Mouse (Mus musculus): ENCODE measurements at regions not wholly inside any gene's neighbourhood (a gene's known extent, or its start where the extent isn't known, plus 50 kb on each side); places are given as distances from the start of the nearest gene placed in this dataset.
A peak's percentile ranks its signal among the peaks of the same experiment; 100 is the strongest.

DNA sequence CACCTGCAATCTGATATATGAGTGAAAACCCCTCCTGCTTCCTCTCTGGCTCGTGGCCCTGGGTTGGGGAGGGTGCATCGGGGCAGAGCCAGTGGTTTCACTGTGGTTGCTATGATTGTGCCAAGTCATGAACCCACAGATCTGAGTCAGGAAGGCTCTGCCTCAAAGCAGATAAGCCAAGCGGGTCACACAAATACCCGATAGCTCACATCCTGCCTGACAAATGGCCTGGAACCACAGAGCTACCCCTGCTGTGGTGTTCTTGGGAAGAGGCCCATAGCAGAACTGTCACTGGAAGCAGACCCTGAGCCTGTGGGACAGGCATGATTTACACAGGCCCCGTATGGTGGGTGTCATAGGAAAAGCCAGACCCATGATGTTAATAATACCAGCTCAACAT is 236.7 kb downstream of the Snx10 start:
- H3K27ac ChIP-seq (ENCODE audit: low read length), result no peak overlapping the region
- no peaks in the 10 kb centered on the region for H3K27me3 ChIP-seq (replicated peaks; ENCODE audit: insufficient read depth, low read length)
- ATAC-seq (no peak), DNase-seq (ENCODE audit: low spot score) (no peak)
- 60% methylated on average over 5 of the region's 5 CpGs for WGBS
- H3K36me3 ChIP-seq (ENCODE audit: insufficient read depth, low read length), result no peaks in the 10 kb centered on the region
- no peaks in the 10 kb centered on the region for H3K9me3 ChIP-seq (ENCODE audit: low read length)
- no peak overlapping the region for H3K4me3 ChIP-seq (ENCODE audit: low read depth, low read length)
- no peak overlapping the region for H3K4me2 ChIP-seq (replicated peaks; ENCODE audit: low read depth, low read length)
- H3K4me1 ChIP-seq (ENCODE audit: insufficient read depth, low read depth, low read length), result no peaks in the 10 kb centered on the region
- no peak for TF ChIP-seq EP300 (IDR thresholded peaks at IDR 0.05)
- no peak for TF ChIP-seq CTCF (IDR thresholded peaks at IDR 0.05)
- H3K9ac ChIP-seq (replicated peaks; ENCODE audit: low read depth), result no peak overlapping the region

DNA sequence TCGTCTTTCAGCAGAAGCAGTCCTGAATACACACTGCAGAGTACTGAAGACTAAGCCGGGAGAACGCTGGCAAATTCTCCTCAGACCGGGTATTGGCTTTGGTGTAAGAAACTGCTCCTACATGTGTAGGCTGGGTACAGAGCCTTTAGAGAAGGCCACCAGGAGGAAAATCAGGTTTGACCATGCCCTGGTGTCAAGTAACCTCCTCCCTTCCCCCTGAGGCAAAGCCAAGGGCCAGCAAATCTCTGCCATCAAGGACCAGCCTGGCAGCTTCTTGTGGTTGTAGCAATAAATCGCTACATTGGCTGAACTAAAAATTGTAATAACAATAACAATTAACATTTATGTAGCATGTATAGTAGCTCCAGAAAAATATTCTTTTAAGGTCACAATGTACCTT is 237.8 kb downstream of the Snx10 start:
- no peak overlapping the region for H3K9ac ChIP-seq (replicated peaks; ENCODE audit: low read depth)
- TF ChIP-seq CTCF (IDR thresholded peaks at IDR 0.05), result no peak
- H3K4me2 ChIP-seq (replicated peaks; ENCODE audit: low read depth, low read length), result no peak overlapping the region
- no peaks in the 10 kb centered on the region for H3K36me3 ChIP-seq (ENCODE audit: insufficient read depth, low read length)
- no peaks in the 10 kb centered on the region for H3K4me1 ChIP-seq (ENCODE audit: insufficient read depth, low read depth, low read length)
- DNase-seq (ENCODE audit: low spot score), result no peak
- H3K27me3 ChIP-seq (replicated peaks; ENCODE audit: insufficient read depth, low read length), result no peaks in the 10 kb centered on the region
- H3K4me3 ChIP-seq (ENCODE audit: low read depth, low read length), result no peak overlapping the region
- no peaks in the 10 kb centered on the region for H3K9me3 ChIP-seq (ENCODE audit: low read length)
- no peak for ATAC-seq
- H3K27ac ChIP-seq (ENCODE audit: low read length), result no peak overlapping the region
- WGBS, result 50% methylated on average over 5 of the region's 5 CpGs

DNA sequence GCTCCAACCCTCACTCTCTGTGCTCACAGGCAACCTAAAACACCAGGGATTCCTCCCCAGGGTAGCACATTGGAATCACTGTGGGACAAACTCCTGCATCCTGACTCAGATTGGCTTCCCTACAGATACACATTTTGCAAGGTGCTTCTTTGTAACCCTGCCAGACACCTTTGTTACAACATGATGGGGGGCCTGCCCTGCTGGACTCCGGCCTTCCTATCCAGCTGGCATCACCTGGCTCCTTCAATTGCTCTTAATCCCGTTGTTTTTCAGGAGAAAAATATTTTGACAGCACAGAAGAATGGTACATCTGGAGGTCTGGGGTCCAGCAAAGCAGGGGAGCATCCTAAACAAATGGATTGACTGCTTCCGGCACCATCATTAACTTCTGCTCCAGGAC is 242.8 kb downstream of the Snx10 start:
- TF ChIP-seq EP300 (IDR thresholded peaks at IDR 0.05), result no peak
- TF ChIP-seq CTCF (IDR thresholded peaks at IDR 0.05), result no peak
- Histone ChIP-seq H3K9me3 (ENCODE audit: low read length) (no peaks in the 10 kb centered on the region), H3K27ac (ENCODE audit: low read length) (no peak overlapping the region), H3K4me2 (replicated peaks; ENCODE audit: low read depth, low read length) (no peak overlapping the region), H3K36me3 (ENCODE audit: insufficient read depth, low read length) (no peaks in the 10 kb centered on the region), H3K9ac (replicated peaks; ENCODE audit: low read depth) (no peak overlapping the region), H3K4me3 (ENCODE audit: low read depth, low read length) (no peak overlapping the region), H3K4me1 (ENCODE audit: insufficient read depth, low read depth, low read length) (no peaks in the 10 kb centered on the region), H3K27me3 (replicated peaks; ENCODE audit: insufficient read depth, low read length) (no peaks in the 10 kb centered on the region)
- WGBS, result 42% methylated on average over 3 of the region's 3 CpGs
- ATAC-seq (no peak), DNase-seq (ENCODE audit: low spot score) (no peak)

DNA sequence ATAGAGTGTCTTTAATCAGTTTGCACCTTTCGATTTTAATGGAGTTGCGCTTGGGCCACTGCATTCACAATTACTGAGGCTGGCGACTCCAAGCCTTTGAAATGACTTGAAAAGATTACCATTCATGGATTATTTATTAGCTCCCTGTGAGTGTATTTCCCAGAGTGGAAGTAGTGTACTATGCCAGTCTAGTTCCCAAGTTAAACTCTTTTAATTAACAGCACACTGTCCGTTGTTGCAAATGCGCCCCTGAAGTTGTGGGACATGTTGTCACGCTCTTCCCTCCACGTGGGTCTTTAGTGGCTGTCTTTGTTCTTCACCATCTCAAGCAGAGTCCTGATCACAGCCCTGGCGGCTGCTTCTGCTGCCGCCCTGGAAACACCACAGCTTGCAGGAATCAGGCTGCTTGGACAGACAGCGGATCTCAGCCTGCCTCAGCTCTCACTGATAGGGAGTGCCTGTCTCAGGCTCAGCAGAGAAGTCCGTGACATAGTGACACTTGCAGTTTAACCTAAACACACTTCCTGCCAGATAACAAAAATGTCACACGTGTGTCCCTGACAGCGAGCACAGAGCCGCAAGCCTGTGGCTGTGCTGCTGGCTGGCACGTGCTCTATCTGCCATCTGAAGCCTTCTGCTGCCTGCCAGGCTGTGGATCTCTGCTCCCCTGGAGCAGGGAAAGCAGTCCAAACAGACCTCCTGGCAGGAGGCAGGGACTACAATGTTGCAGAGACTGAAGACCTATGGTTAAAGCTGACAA is 244.1 kb downstream of the Snx10 start:
- peak; percentile 48 for ATAC-seq
- peak; percentile 43 for DNase-seq (ENCODE audit: low spot score)
- 14% methylated on average over 15 of the region's 15 CpGs for WGBS
- Histone ChIP-seq H3K4me3 (ENCODE audit: low read depth, low read length) (no peak overlapping the region), H3K4me1 (ENCODE audit: insufficient read depth, low read depth, low read length) (no peaks in the 10 kb centered on the region), H3K4me2 (replicated peaks; ENCODE audit: low read depth, low read length) (0 out of 2 replicates have a peak overlapping the region, but pooled peaks have one; percentile 11), H3K27ac (ENCODE audit: low read length) (no peak overlapping the region), H3K9me3 (ENCODE audit: low read length) (no peaks in the 10 kb centered on the region), H3K36me3 (ENCODE audit: insufficient read depth, low read length) (no peaks in the 10 kb centered on the region), H3K27me3 (replicated peaks; ENCODE audit: insufficient read depth, low read length) (no peaks in the 10 kb centered on the region), H3K9ac (replicated peaks; ENCODE audit: low read depth) (no peak overlapping the region)
- no peak for TF ChIP-seq EP300 (IDR thresholded peaks at IDR 0.05)

DNA sequence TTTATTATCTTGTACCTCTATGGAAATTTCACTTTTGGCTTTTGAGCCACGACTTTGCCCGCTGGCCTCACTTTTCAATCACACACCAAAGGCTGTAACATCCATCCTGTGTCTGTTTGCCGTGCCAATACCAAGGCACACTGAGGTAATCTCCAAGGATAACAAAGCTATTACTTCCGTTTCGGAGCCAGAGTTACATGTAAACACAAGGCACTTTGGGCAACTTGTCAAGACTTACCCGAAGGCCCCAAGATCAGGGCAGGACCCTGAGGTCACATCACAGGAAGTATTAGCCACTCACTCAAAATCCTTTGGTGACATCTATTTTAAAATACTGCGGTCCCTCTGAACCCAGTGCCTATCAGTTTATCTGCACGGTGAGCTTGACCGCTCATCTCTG is 241.3 kb downstream of the Skap2 start:
- DNase-seq (ENCODE audit: low spot score), result peak; percentile 62
- Histone ChIP-seq H3K4me3 (ENCODE audit: low read depth, low read length) (no peak overlapping the region), H3K4me2 (replicated peaks; ENCODE audit: low read depth, low read length) (no peak overlapping the region), H3K9me3 (ENCODE audit: low read length) (no peaks in the 10 kb centered on the region), H3K27ac (ENCODE audit: low read length) (no peak overlapping the region), H3K9ac (replicated peaks; ENCODE audit: low read depth) (no peak overlapping the region), H3K27me3 (replicated peaks; ENCODE audit: insufficient read depth, low read length) (no peaks in the 10 kb centered on the region), H3K4me1 (ENCODE audit: insufficient read depth, low read depth, low read length) (no peaks in the 10 kb centered on the region), H3K36me3 (ENCODE audit: insufficient read depth, low read length) (no peaks in the 10 kb centered on the region)
- 42% methylated on average over 9 of the region's 9 CpGs for WGBS
- TF ChIP-seq EP300 (IDR thresholded peaks at IDR 0.05), result peak; percentile 47; the same call in 1 of the 2 replicates
- TF ChIP-seq CTCF (IDR thresholded peaks at IDR 0.05), result no peak
- ATAC-seq, result no peak

DNA sequence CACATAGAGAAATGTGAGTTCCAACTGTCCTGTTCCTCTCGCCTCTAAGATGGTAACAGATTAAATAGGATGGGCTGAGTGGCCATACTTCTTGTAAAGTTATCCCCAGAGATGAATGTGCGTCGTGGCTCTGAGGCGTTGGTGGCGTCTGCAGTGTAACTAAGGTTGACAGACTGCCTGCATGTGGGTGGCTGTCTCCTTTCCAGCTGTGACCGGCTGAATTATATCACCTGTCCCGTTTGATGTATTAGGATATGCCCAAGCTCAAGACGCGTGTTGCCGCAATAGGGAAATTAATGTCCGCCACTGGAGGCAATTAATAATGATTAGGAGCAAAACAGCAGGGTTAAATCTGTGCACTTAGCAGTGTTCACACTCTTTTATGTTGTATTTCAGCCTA is 240.9 kb downstream of the Skap2 start:
- DNase-seq (ENCODE audit: low spot score) (no peak), ATAC-seq (no peak)
- Histone ChIP-seq H3K4me2 (replicated peaks; ENCODE audit: low read depth, low read length) (no peak overlapping the region), H3K27me3 (replicated peaks; ENCODE audit: insufficient read depth, low read length) (no peaks in the 10 kb centered on the region), H3K36me3 (ENCODE audit: insufficient read depth, low read length) (no peaks in the 10 kb centered on the region), H3K9me3 (ENCODE audit: low read length) (no peaks in the 10 kb centered on the region), H3K9ac (replicated peaks; ENCODE audit: low read depth) (no peak overlapping the region), H3K4me1 (ENCODE audit: insufficient read depth, low read depth, low read length) (no peaks in the 10 kb centered on the region), H3K27ac (ENCODE audit: low read length) (no peak overlapping the region), H3K4me3 (ENCODE audit: low read depth, low read length) (no peak overlapping the region)
- 30% methylated on average over 11 of the region's 11 CpGs for WGBS
- TF ChIP-seq CTCF (IDR thresholded peaks at IDR 0.05), result no peak
- no peak for TF ChIP-seq EP300 (IDR thresholded peaks at IDR 0.05)

DNA sequence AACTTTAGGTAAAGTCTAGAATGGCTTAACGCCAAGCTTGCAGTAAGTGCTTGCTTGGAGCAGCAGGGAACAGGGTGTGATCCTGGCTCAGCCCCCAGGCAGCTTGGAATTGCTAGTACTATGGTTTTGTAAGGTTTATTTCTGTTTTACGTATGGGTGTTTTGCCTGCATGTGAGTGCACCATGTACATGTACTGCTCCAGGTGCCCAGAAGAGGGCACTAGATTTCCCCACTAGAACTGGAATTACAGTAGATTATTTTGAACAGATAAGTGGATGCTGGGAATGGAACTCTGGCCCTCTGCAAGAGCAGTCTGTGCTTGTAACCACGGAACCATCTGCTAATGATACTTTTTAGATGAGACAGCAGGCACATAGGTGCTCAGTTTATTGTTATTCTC is 237.6 kb downstream of the Skap2 start:
- ATAC-seq (no peak), DNase-seq (ENCODE audit: low spot score) (no peak)
- TF ChIP-seq EP300 (IDR thresholded peaks at IDR 0.05) (no peak), CTCF (IDR thresholded peaks at IDR 0.05) (peak; percentile 47)
- Histone ChIP-seq H3K36me3 (ENCODE audit: insufficient read depth, low read length) (no peaks in the 10 kb centered on the region), H3K4me2 (replicated peaks; ENCODE audit: low read depth, low read length) (no peak overlapping the region), H3K27ac (ENCODE audit: low read length) (no peak overlapping the region), H3K4me3 (ENCODE audit: low read depth, low read length) (no peak overlapping the region), H3K4me1 (ENCODE audit: insufficient read depth, low read depth, low read length) (no peaks in the 10 kb centered on the region), H3K9me3 (ENCODE audit: low read length) (no peaks in the 10 kb centered on the region), H3K9ac (replicated peaks; ENCODE audit: low read depth) (no peak overlapping the region), H3K27me3 (replicated peaks; ENCODE audit: insufficient read depth, low read length) (no peaks in the 10 kb centered on the region)
- WGBS, result 78% methylated on average over 3 of the region's 3 CpGs
